Mouse (Mus musculus) G1E (cell line): ENCODE data around the gene Slit1.

Experiments
- CTCF ChIP-seq: IDR thresholded peaks from 2 replicates; pipeline ENCODE4 v1.5.1; 2012; ENCODE audit warnings: low read depth, low read length, inconsistent platforms, mixed read lengths
- GATA2 ChIP-seq: IDR thresholded peaks from 2 replicates; pipeline ENCODE4 v1.6.1; 2012; ENCODE audit warnings: low read depth, low read length, inconsistent platforms, borderline replicate concordance

- no peak for TF ChIP-seq GATA2
- no peak for TF ChIP-seq CTCF
Observed at GRCm38 (mm10) chr19:41672836-41673235, 70.6 kb downstream of the Slit1 start.
